Mouse (Mus musculus) embryonic facial prominence, embryonic 15.5 days (tissue): ENCODE data around the gene Cmya5. TPM values are rescaled to one million over a fixed set of nuclear protein-coding genes. Genes with fewer than 3 reads are reported as not detected.

ENCODE experiments used
- ATAC-seq: fragments of 200-750 bp; cut with Nextera tagmentation; 2 replicates; pipeline ENCODE4 v1.8.0; 2017; ENCODE audit warnings: low read depth, moderate TSS enrichment; ENCODE audit not compliant: insufficient number of reproducible peaks, low FRiP score, low TSS enrichment
- H3K27ac ChIP-seq: fragments of 300-500 bp; sonication (generic); replicated peaks from 2 replicates; pipeline ENCODE4 v1.5.1; 2015; ENCODE audit warnings: mild to moderate bottlenecking, inconsistent platforms
- H3K27me3 ChIP-seq: fragments of 300-500 bp; sonication (generic); 2 replicates; pipeline ENCODE4 v1.6.1; 2015; ENCODE audit warnings: inconsistent platforms
- H3K36me3 ChIP-seq: fragments of 300-500 bp; sonication (generic); 2 replicates; pipeline ENCODE4 v1.6.1; 2015; ENCODE audit warnings: mild to moderate bottlenecking, inconsistent platforms
- H3K4me1 ChIP-seq: fragments of 300-500 bp; sonication (generic); 2 replicates; pipeline ENCODE4 v1.6.1; 2015; ENCODE audit warnings: inconsistent platforms
- H3K4me2 ChIP-seq: fragments of 300-500 bp; sonication (generic); replicated peaks from 2 replicates; pipeline ENCODE4 v1.6.1; 2015; ENCODE audit warnings: mild to moderate bottlenecking, inconsistent platforms
- H3K4me3 ChIP-seq: fragments of 300-500 bp; sonication (generic); replicated peaks from 2 replicates; pipeline ENCODE4 v1.5.1; 2015; ENCODE audit warnings: mild to moderate bottlenecking, inconsistent platforms
- H3K9ac ChIP-seq: fragments of 300-500 bp; sonication (generic); 2 replicates; pipeline ENCODE4 v1.6.1; 2015; ENCODE audit warnings: inconsistent platforms
- H3K9me3 ChIP-seq: fragments of 300-500 bp; sonication (generic); replicated peaks from 2 replicates; pipeline ENCODE4 v1.6.1; 2016; ENCODE audit warnings: inconsistent platforms
- WGBS: fragments of 180-500 bp; shearing (Covaris S2); methylation state at CpG from one replicate; pipeline ENCODE4 v1.1.7; 2015; 5-methylcytosine and 5-hydroxymethylcytosine counted together
- polyA plus RNA-seq: library from polyadenylated mRNA; unstranded; fragments of >200 nt; fragmentation: Nextera tagmentation; extraction: Ambion mirVana; gene quantifications from 2 replicates; pipeline ENCODE4 v1.2.1, GENCODE M21; 2015

Cmya5 gene
- polyA plus RNA-seq, 1 experiment from 2014 or later: 0.61 TPM

DNA sequence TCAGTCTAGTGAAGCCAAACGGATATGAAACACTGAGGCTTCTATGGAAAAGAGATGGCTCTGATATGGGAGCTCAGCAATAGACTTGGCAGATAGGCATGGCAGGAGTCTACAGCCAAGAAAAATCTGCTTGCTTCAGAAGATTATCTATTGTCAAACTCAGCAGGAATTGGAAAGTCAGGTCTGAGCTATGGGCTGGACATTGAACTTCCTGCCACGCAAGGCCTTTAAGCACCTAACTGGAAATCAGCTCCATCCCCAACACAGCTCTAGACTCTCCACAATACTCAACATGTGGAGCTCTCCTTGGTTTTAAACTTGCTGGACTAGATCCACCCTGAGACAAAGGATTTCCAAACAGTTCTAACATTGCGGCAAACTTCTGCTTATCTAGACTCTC is 84.1 kb downstream of the Cmya5 start:
- Histone ChIP-seq H3K4me1 (no peaks in the 10 kb centered on the region), H3K9me3 (no peaks in the 10 kb centered on the region), H3K27me3 (no peaks in the 10 kb centered on the region), H3K4me2 (no peak overlapping the region), H3K27ac (no peak overlapping the region), H3K36me3 (no peaks in the 10 kb centered on the region), H3K4me3 (no peak overlapping the region), H3K9ac (no peak overlapping the region)
- ATAC-seq: no peak
- 93% methylated on average over 3 of the region's 3 CpGs for WGBS

DNA sequence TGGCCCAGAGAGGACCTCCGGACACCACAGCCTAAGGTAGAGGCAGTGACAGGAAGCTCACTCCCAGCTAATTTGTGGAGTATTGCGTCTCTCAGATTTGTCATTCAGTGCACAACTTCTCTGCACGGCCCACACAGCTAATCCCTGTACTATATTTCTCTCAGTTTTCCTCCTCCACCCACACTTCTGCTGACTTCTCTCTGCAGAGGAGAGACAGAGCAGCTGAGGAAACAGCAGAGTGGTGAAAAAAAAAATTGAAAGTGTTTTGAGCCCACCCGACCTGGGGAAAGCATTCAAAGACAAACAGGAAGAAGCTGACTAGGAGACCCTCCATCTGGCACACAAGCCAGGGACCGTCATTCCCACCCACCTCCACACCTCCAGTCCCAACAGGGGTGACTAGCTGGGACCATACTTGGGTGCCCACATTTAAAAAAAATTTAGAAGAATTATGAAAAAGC is 85.9 kb downstream of the Cmya5 start:
- 65% methylated on average over 5 of the region's 5 CpGs for WGBS
- ATAC-seq: no peak
- no peak overlapping the region for H3K9ac ChIP-seq
- no peak overlapping the region for H3K4me3 ChIP-seq
- no peaks in the 10 kb centered on the region for H3K27me3 ChIP-seq
- no peak overlapping the region for H3K4me2 ChIP-seq
- no peaks in the 10 kb centered on the region for H3K36me3 ChIP-seq
- no peaks in the 10 kb centered on the region for H3K9me3 ChIP-seq
- no peaks in the 10 kb centered on the region for H3K4me1 ChIP-seq
- H3K27ac ChIP-seq: no peak overlapping the region

DNA sequence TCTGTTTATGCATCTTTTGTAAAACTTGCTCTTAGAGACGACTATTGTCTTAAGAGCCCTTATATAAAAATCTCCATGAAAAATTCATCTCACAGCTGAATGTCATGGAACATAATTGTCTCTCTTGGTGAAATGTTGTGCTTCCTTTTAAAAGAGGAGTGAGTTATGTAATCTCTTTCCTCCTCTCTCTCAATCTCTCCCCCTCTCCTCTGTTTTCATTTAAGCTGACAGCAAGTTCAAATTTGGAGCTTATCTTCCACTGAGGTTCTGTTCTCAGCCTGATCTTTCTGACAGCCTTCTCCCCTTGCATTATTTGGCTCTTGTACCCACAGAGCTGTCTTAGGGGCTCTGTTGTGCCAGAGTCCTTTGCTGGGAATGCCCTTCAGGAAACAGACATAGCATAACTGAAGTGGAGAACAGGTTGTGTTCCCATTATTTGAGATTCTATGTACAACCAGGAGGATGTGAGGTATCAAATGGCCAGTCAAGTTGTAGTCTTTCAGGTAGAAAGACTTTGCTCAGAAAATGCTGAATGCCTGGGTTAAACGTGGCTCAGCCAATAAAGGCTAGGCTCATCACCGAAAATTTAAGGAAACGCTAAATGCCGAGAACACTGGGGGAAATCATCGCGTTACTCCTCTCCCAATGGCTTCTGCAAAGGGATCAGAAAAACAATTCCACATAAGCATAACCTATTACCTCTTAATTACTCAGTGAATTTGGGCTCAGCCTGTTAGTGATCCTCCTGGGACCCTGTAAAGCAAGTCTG is 86.8 kb downstream of the Cmya5 start:
- Histone ChIP-seq H3K4me2 (no peak overlapping the region), H3K36me3 (no peaks in the 10 kb centered on the region), H3K27ac (no peak overlapping the region), H3K9me3 (no peaks in the 10 kb centered on the region), H3K4me3 (no peak overlapping the region), H3K4me1 (no peaks in the 10 kb centered on the region), H3K27me3 (no peaks in the 10 kb centered on the region), H3K9ac (no peak overlapping the region)
- ATAC-seq: no peak
- 80% methylated on average over 7 of the region's 7 CpGs for WGBS

DNA sequence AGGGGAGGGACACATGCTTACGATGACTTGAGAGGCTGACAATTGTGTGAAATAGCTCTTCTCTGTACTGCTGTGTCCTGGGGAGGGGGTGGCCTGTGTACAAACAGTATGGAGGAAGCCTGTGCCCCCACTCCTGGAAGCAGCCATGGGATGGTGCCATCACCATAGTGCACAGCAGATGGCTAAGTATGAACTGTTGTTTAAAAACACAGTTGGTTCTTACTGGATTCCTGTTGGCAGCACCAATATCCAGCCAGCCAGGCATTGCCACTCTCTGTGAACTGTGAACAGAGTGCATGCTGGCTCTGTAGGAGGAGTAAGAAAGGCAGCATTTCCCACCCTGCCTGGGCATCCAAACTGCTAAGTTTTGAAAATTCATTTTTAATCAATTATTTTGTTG is 88.4 kb downstream of the Cmya5 start:
- H3K9ac ChIP-seq: no peak overlapping the region
- no peak overlapping the region for H3K4me2 ChIP-seq
- no peak overlapping the region for H3K4me3 ChIP-seq
- no peaks in the 10 kb centered on the region for H3K36me3 ChIP-seq
- no peak for ATAC-seq
- H3K27ac ChIP-seq: no peak overlapping the region
- no peaks in the 10 kb centered on the region for H3K9me3 ChIP-seq
- no peaks in the 10 kb centered on the region for H3K27me3 ChIP-seq
- H3K4me1 ChIP-seq: no peaks in the 10 kb centered on the region
- 78% methylated on average over 1 of the region's 1 CpGs for WGBS

DNA sequence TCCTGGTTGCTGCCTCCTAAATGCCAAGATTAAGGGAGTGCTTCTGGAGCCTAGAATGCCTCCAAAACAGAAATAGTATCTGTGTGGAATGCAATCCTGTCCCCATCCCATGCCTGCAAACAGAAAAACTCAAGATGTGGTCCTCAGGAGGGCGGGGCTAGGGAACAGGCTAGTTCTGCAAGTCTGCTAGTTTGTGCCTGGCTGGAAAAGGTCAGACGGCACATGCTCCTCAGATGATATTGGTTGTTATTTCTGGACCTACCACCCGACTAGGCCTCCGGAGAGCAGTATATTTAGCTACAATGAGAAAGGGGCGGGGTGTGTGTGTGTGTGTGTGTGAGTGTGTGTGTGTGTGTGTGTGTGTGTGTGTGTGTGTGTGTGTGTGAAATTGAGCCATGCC is 93.0 kb downstream of the Cmya5 start:
- Histone ChIP-seq H3K4me1 (no peaks in the 10 kb centered on the region), H3K36me3 (no peaks in the 10 kb centered on the region), H3K9ac (no peak overlapping the region), H3K27ac (no peak overlapping the region), H3K27me3 (no peaks in the 10 kb centered on the region), H3K4me2 (no peak overlapping the region), H3K4me3 (no peak overlapping the region), H3K9me3 (no peaks in the 10 kb centered on the region)
- WGBS: 68% methylated on average over 5 of the region's 5 CpGs
- ATAC-seq: no peak

DNA sequence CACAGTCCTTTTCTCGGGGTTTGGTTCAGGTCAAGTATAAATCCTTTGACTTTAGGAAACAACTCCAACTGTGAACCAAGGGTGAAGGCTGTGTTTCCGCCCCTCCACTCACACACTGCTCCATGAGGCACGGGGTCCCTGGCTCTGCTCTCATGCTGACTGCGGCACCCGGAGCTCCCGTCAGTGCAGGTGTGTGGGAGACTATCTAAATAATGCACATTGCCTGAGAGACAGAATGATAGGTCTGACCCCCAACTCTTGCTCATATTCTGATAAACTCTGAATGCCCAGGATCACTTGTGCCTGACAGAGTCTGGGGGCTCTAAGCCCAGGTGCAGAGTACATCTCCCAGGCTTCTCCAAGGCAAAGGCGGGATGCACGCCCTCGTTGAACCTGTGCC is 103.5 kb downstream of the Cmya5 start:
- Histone ChIP-seq H3K9me3 (no peaks in the 10 kb centered on the region), H3K27me3 (no peaks in the 10 kb centered on the region), H3K9ac (no peak overlapping the region), H3K4me3 (no peak overlapping the region), H3K4me2 (no peak overlapping the region), H3K27ac (no peak overlapping the region), H3K36me3 (no peaks in the 10 kb centered on the region), H3K4me1 (no peaks in the 10 kb centered on the region)
- no peak for ATAC-seq
- 74% methylated on average over 9 of the region's 9 CpGs for WGBS

DNA sequence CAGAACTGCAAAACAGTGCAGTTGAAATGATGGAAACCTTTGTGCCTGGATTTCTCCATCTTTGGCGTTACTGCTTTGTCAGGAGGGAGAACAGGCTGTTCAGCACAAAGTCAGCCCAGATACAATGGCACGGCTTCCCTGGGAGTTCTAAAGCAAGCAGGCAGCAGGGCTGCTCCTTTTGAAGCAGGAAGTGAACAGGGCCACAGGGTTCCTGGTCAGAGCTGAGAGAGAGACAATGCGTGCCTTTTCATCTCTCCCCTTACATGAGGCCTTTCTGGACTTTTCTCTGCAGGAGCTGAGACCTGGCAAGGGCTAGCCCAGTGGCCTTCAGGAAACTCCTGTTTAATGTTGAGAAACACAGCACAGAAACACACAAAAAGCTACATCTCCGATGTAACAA is 108.3 kb downstream of the Cmya5 start:
- Histone ChIP-seq H3K27ac (no peak overlapping the region), H3K4me2 (no peak overlapping the region), H3K27me3 (no peaks in the 10 kb centered on the region), H3K36me3 (no peaks in the 10 kb centered on the region), H3K9me3 (no peaks in the 10 kb centered on the region), H3K9ac (no peak overlapping the region), H3K4me1 (no peaks in the 10 kb centered on the region), H3K4me3 (no peak overlapping the region)
- no peak for ATAC-seq
- WGBS: 65% methylated on average over 4 of the region's 4 CpGs

DNA sequence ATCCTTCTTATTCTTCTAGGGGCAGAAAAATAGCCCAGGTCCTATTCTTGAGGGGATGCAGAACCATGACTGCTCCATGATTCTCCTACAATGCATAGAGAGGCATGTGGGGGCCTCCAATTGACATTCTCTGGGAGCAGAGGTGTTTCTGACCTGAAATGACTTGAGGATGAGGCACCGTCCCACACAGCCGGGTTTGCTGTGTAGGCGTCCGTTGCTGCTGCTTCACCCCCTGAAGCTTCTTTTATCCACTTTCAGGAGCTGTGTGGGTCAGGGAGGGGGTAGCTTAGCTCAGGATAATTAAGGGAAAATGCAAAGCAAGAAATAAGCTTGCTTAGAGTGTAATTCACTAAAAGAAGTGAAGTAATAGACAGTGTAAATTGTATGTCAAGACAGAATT is 115.2 kb downstream of the Cmya5 start:
- 82% methylated on average over 4 of the region's 4 CpGs for WGBS
- no peaks in the 10 kb centered on the region for H3K4me1 ChIP-seq
- no peaks in the 10 kb centered on the region for H3K36me3 ChIP-seq
- no peak overlapping the region for H3K4me2 ChIP-seq
- H3K9ac ChIP-seq: no peak overlapping the region
- no peak for ATAC-seq
- no peaks in the 10 kb centered on the region for H3K27me3 ChIP-seq
- H3K9me3 ChIP-seq: no peaks in the 10 kb centered on the region
- no peak overlapping the region for H3K27ac ChIP-seq
- no peak overlapping the region for H3K4me3 ChIP-seq

DNA sequence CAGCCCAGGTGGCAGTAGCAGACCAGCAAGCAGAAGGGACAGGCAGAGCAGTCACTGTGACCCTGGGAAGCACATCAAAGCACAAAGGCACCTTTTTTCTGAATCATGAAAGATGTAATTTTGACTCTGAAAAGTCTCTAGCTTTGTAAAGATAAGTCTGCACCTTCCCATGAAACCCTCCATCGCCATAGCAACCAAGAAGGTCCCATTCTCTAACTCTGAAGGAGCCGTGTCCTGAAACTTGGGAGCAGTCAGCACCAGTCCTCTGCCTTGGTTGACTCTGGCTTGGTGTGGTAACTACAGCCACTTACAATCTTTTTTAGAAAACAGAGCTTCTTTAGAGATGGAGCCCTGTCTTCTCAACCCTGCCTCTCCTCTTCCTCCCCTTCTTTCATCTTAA is 119.7 kb downstream of the Cmya5 start:
- 66% methylated on average over 2 of the region's 2 CpGs for WGBS
- Histone ChIP-seq H3K27me3 (no peaks in the 10 kb centered on the region), H3K9me3 (no peaks in the 10 kb centered on the region), H3K4me1 (no peaks in the 10 kb centered on the region), H3K27ac (no peak overlapping the region), H3K4me2 (no peak overlapping the region), H3K9ac (no peak overlapping the region), H3K4me3 (no peak overlapping the region), H3K36me3 (no peaks in the 10 kb centered on the region)
- ATAC-seq: no peak

DNA sequence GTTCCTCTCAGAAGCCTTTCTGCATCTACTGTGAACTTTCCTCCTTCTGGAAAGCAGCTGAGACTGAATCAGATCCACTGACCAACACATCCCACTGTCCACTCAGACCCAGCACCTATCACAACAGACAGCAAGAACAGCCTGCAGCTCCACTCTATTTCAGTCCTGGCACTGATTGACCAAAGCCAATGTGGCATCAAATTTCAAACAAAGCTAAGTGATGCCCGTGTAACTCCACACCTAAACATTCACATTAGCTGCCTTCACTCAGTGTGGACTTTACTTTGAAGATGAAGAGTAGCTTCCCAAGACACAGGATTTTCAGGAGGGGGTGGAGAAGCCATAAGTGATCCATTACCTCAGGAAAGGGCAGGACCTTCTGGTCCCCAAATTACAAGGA is 122.4 kb downstream of the Cmya5 start:
- no peaks in the 10 kb centered on the region for H3K27me3 ChIP-seq
- H3K4me3 ChIP-seq: no peak overlapping the region
- no peak overlapping the region for H3K4me2 ChIP-seq
- H3K9me3 ChIP-seq: no peaks in the 10 kb centered on the region
- H3K9ac ChIP-seq: no peak overlapping the region
- 2% methylated on average over 1 of the region's 1 CpGs for WGBS
- no peak overlapping the region for H3K27ac ChIP-seq
- no peaks in the 10 kb centered on the region for H3K36me3 ChIP-seq
- no peak for ATAC-seq
- no peaks in the 10 kb centered on the region for H3K4me1 ChIP-seq

DNA sequence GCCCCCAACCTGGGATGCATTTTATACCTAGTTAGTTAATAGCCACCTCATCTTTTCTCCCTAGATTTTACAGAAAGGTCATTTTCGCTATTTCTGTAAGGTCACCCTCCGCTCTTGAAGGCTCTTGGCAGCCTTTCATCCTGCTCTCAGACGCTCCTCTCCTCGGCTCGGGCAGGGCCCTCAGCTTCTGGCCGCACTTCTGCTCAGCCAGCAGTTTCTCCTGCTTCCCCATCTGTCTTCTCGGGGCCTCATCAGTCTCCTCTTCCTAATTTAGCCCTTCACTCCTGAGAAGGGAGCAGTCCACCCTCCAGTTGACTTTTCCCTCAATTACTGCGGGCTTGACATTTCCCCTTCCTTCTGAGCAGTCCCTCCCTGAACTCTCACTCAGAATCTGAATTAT is 131.6 kb downstream of the Cmya5 start:
- 63% methylated on average over 8 of the region's 8 CpGs for WGBS
- Histone ChIP-seq H3K36me3 (no peaks in the 10 kb centered on the region), H3K9me3 (no peaks in the 10 kb centered on the region), H3K27me3 (no peaks in the 10 kb centered on the region), H3K9ac (no peak overlapping the region), H3K4me1 (no peaks in the 10 kb centered on the region), H3K4me3 (no peak overlapping the region), H3K4me2 (no peak overlapping the region), H3K27ac (no peak overlapping the region)
- ATAC-seq: no peak

DNA sequence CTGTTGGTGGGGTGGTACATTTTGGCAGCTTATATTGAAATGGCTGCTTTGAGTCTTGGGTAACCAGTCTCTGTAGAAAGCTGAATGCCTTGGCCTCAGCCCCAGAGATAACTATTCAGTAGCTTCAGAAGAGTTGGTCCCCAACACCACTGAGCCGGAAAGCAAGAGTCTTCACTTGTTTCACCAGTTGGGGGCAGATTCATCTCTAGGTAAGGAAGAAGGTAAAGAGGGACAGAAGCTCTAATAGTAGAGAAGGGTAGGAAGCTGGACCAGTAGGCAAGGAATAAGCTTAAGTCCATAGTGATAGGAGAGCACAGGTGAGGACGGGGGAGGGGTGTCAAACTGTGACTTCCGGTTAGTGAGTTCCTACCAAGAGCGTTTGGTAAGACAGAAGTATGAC is 133.2 kb downstream of the Cmya5 start:
- Histone ChIP-seq H3K27me3 (no peaks in the 10 kb centered on the region), H3K27ac (no peak overlapping the region), H3K4me1 (no peaks in the 10 kb centered on the region), H3K9ac (no peak overlapping the region), H3K4me2 (no peak overlapping the region), H3K9me3 (no peaks in the 10 kb centered on the region), H3K4me3 (no peak overlapping the region), H3K36me3 (no peaks in the 10 kb centered on the region)
- no peak for ATAC-seq
- 92% methylated on average over 4 of the region's 4 CpGs for WGBS
